Mouse (Mus musculus) urinary bladder, postnatal 14 days (tissue): ENCODE data around the gene Gclc.
A peak's percentile ranks its signal among the peaks of the same experiment; 100 is the strongest.
"Not testable (repeated sequence)": the region's sequence is repeated elsewhere in the genome, so short reads cannot be mapped to it uniquely, and the experiment has no call there.

Source experiments
- DNase-seq: peaks from one replicate; pipeline ENCODE4 v3.0.0; 2021; ENCODE audit warnings: low spot score

The Gclc gene

GRCm38 (mm10) chr9:77746315-77746714, 8.0 kb upstream of the Gclc start:
- no peak for DNase-seq

- not testable (repeated sequence) for DNase-seq
Measured at GRCm38 (mm10) chr9:77748292-77748691, 6.0 kb upstream of the Gclc start.

DNA sequence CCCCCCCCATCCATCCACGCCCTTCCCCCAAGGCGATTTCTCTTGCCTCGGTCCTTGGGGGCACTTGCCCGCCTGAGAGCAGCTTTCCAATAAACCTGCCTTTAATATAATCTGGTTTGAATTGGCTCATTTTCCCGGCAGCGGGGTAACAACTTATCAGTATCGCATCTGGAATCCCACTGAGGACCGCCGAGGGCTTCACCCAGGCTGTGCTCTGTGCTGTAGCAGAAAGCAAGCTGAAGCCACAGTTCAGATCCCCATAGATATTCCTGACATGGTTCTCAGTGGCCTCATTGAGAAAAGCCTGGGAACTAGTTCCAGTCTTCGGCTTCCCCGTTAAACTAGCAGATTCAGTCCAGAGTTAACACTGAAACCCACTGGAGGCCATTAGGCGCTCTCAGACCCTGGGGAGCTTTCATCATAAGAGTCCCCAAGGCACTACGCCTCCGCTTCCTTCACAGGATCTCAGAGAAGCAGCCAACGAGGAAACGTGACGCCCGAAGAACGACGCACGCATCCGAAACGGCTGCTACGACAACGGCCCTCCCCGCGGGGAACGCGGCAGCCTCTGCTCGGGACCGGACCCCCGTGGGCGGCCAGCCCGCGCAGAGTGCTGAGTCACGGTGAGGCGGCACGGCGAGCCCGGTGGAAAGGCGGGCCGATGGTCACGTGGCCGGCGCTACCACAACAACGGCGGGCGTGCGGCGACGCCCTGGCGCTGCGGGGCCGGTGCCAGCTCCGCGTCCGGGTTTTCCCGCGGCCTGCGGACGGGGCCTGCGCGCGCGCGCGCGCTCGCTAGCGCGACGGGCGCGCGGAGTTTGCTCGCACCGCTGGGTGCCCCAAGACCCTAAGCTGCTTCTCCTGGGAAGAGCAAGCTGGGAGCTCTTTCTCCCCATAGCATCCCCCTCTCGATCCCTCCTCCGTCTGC, 3.9 kb upstream of the Gclc start:
- DNase-seq: peak; percentile 95

DNA sequence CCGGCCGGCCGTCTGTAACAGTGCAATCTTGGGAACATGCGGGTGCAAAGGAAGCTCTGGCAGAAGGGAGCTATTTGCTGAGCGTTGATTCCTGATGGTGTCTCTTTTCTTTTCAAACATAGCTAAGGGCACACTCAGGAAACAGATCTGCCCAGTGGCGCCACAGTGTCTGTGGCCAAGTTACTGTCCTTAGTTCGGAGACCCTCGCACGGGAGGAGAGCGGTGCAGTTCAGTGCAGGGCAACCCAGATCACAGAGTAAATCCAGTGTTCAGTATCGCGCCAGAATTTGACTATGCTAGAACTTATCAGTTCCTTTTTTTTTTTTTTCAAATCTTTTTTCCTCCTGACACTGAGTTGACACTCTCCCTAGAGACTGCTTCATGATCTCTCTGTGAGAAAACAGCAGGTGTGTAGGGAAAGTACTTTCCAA, 3.2 kb upstream of the Gclc start:
- no peak for DNase-seq

GRCm38 (mm10) chr9:77754728-77755402, 530 bp downstream of the Gclc start:
- peak; percentile 61 for DNase-seq

GRCm38 (mm10) chr9:77755403-77755784, 1.1 kb downstream of the Gclc start:
- no peak for DNase-seq

DNA sequence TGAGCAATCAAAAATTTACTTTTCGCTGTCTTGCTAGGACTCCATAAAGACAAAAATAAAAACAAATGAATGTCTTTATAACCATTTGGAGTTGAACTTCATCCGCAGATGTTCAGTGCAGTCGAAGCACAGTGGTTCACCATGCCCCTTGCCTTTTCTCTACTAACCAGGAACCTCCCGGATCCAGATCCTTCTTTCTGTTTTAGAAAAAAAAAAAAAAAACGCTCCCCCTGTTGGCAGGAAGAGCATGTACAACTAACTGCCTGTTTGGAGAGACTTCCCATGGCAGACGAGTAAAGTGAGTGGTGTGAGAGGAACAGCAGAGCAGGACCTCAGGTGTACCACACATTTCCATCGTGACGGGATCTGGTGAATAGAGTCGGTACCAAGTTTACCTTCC, 1.7 kb downstream of the Gclc start:
- no peak for DNase-seq

DNA sequence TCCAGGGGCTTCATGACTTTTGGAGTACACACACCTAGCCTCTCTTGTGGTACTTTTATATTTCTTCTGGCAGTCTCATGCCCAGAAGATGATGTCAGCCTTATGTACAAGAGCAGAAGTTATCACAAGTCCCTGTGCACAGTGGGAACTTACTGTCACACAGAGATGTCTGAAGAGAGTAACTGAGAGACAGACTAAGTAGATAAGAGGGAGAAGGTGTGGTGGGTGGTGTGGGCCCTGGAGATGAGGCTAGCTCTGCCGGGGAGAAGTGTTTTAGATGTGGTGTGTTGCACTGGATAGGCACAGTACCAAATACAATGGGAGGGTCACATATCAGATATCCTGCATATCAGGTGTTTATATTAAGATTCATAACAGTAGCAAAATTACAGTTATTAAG, 3.0 kb downstream of the Gclc start:
- no peak for DNase-seq

DNA sequence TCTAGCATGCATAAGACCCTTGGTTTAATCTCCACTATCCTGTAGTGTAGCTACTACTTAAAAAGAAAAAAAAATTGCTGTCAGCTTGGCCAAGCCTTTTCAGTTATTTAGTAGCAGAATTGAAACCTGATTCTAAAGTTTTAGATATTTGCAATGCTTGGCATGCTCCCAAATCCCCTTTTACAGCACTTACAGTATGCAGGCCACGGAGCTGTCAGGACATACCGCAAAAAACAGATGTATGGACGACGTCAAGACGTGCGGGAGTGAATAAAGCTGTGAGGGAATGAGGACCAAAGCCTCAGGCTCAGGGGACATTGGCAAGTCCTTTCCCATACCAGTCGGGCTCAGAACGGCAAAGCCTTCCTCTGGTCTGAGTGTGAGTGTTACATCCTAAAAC, 4.1 kb downstream of the Gclc start:
- DNase-seq: no peak

GRCm38 (mm10) chr9:77759111-77759510, 4.8 kb downstream of the Gclc start:
- DNase-seq: no peak

GRCm38 (mm10) chr9:77759756-77760155, 5.4 kb downstream of the Gclc start:
- no peak for DNase-seq

GRCm38 (mm10) chr9:77766218-77766617, 11.9 kb downstream of the Gclc start:
- DNase-seq: no peak

DNA sequence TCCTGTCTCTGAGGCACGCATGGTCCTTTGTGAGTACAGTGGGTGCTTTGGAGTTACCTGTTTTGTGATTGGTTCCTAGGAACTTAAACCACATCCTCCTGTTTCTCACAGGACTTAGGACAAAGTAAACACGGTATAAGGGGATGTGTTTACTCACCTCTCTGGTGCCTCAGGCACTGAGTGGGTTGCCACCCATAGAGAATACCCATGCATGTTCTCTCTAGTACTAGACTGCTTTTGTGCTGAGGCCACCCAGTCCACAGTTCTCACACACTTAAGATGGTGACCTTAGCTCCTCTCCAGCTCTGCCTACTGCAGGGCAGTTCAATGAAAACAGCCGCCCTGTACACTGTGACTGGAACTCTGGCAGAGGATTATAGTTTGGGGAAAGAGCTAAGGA, 12.4 kb downstream of the Gclc start:
- no peak for DNase-seq

GRCm38 (mm10) chr9:77770909-77771308, 16.6 kb downstream of the Gclc start:
- no peak for DNase-seq

DNA sequence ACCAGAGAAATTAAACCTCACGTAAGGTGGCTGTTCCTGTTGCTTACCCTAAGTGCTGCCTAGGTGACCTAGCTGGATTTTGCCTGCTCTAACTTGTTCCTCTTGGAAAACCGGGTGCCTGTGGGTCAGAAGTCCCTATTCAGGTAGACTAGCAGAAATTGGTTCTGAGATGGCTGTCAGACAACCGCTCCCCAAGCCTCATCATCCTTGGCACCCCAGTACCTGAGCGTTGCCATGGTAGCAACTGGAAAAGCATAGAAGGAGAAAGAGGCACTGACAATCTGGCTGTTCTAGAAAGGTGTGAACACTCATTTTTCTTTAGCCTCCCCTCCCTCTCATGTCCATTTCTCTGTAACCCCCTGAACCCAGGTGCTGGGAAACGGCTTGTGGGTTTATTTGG, 17.0 kb downstream of the Gclc start:
- no peak for DNase-seq

DNA sequence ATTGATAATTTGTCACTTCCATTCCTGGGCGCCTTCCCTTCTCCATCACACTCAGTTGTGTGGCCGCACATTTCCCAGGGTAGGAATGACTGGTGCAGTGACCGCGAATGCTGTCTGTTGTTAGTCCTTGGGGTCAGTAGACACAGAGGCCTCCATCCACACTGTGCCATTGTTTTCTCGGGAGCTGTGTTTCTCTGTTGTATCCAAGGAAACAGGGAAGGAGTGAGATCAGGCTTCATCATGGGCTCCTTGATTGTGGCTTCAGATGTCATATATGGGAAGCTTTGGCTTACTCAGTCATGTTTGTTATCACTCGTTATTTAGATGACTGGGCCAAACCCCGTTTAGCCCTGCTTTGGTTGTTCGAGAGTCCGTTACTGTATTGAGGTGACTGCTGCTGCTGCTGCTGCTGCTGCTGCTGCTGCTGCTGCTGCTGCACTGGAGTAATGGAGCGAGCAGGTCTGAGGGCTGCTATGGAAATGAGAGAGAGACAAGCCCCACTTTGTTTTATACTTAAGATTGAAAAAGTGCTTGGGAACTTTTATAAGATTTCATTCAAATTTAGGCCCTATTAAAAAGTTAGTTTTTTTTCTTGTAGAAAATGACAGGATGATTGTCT, 17.5 kb downstream of the Gclc start:
- no peak for DNase-seq

DNA sequence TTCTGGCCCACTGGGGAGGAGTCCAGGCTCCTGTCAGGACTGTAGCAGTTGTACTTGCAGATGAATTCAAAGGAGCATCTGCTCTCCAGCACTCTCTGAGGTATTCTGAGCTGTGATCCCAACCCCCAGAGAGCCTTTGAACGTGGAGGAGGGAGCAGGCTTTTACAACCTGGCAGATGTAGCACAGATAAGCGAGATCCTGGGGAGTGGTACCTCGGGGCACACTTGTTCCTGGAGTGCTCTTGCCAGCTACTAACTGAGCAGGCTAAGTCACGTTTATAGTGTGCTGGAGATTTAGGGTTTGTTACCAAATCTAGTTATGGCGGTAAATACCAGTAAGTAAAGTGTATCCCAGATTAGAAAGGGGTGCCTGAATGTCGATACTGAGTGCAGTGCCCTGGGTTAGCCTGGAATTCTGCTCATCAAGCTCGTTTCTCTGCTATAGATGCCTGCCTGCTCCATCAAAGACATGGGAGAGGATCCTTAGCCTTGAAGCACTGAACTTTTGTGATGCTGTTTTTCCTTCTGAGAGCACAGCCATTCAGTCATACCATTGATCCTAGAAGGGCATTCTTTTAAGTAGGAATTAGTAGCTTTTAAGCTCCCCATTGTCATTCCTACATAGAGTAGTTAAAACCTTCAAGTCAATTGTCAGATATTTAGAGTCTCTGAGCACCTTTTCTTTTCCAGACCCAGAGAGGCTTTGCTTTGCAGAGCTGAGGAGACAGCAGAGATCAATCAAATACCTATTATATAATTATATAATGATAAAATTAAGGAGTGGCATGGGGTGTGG, 22.6 kb downstream of the Gclc start:
- DNase-seq: no peak

DNA sequence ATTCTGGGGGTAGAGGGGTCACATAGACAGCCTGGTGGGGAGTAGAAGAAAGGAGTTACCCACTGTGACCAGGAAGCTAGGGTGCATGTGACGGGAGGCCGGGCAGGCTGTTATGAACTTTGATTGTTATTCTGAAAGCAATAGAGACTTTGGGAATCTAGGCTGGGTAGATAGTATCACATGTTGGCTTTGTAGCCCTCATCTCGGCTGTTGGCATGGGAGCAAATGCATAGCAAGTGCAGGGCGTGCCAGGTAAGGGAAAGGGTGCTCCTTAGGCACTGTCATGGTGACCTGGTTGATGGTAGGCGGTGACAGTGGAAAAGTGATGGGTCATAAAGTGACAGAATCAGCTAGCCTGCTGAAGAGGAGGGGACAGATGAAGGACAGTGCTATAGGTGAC, 23.3 kb downstream of the Gclc start:
- peak; percentile 18 for DNase-seq

DNA sequence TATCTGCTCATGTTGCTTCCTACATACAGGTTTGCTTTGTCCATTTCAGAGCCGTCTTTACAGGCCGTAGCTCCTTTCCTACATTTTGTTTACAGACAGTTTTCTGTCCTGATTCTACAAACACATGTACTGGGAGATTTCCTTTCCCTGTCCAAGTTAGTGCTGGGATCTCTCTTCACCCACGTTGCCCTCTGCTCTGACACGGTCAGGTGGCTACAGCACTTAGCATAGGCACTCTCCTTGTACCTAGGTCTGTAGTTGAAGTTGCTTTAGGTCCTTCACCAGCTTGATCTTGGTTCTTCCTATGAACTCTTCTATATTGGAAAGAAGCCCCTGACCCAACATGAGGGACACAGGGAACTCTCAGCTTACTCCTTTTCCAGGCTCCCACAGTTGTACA, 25.4 kb downstream of the Gclc start:
- DNase-seq: no peak

DNA sequence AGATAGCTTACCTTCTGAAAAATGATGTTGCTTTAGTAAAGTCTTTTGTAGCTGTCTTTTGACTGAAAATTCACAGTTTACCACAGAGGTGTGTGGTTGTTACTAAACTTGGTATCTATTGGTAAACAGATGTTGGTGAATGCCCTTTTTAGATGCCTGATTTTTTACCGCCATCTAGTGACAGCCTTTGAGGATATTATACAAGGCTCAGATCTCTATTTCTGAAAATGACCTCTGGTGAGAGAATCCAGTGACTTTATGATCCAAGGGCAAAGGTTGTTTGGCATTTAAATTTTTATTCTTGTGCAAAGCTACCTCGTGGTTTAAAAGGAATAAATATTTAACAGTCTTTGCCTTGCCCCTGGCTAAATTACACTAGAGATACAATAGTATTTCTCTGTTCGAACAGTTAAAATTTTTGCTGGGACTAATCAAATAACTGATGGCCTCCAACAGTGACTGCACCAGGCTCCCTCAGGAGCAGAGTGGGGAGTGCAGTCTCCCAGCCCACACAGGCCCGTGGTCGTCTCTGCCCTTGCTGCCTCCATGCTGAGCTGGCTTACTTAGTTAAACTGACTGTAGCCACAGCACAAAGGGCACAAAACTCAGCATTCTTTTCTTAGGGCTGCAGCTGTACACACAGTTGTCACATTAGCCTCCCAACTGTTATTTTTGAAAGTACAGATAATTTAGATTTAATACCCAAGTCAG, 27.3 kb downstream of the Gclc start:
- DNase-seq: no peak

GRCm38 (mm10) chr9:77782201-77782600, 27.9 kb downstream of the Gclc start:
- no peak for DNase-seq

GRCm38 (mm10) chr9:77783006-77783405, 28.7 kb downstream of the Gclc start:
- no peak for DNase-seq
